Mouse (Mus musculus): ENCODE measurements around the gene Bcar3. TPM values are rescaled to one million over a fixed set of nuclear protein-coding genes. Genes with fewer than 3 reads are reported as not detected.

Gene Bcar3
- polyA plus RNA-seq (2017; shearing (Covaris generic)), result not detected

DNA sequence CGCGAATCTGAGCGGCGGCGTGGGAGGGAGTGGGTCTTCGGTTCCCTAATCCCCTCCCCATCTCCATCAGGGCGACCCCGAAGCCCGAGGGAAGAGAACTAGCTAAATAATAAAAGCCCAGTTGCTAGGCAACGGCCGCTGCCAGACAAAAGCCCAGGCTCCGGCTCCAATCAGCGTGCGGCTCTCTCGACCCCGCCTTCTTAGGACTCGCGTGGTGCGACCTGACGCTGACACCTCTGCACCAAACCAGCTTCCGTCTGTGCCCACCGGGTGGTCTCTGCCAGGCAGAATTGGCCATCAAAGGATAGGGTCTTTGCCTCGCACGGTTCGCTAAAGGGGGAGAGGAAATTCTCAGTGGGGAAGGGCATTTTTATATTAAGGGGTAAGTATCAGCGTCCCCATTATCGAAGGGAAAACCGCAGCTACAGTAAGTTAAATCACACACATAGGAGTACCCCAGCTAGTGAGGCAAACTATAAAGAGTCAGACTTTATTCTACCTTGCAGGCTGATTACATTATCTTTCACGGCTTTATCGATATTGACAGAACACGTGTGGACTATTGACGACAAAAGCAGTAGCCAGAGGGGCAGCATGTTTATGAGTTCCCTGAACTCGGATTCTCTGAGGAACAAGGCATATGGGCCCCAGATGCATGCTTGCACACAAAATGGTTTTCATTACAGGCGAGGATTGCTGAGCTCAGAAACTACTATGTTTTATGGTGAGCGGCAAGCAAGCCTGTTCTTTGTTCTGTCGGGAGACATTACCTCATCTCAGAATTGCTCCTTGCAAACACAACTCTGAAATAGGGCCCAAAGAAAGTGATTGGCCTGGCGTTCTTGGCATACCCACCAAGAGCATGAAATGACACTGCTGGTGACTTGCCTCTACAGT is at the start of gene Bcar3:
Gene Bcar3, plus strand, starts transcription at position 183 of the 897 bp plus-strand sequence.

DNA sequence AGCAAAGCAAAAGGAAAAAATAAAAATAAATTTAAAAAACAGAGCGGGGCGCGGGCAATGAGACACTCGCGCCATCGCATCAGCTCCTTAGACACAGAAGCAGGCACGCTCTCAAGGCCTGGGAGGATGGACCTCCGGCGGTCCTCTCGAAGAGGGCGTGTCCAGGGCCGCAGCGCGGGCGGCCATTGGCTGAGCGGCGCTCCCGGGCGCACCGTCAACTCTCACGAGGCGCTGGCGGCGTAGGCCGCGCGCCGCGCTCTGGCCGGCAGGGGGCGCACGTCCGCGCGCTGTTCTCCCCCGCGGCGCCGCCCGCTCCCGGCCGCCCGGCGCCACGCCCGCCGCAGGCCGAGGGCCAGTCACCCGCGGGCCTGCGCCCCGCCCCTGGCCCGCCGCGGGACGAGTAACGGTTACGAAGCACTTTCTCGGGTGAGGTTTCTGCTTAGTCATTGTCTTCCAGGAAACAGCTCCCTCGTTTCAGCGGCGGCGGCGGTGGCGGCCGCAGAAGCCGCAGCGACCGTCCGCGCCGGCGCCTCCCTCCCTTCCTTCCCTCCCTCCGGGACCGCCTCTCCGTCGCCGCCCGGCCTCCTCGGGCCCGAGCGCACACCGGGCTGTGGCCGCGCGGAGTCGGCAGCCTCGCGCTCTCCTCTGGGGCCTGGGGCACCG is 48.6 kb upstream of the Bcar3 start, which contains the start of gene Gclm:
Gene Gclm, plus strand, starts transcription at position 343 of the 663 bp plus-strand sequence.

GRCm38 (mm10) chr3:122274241-122275024 is 19.5 kb upstream of the Bcar3 start, which contains the start of gene Dnttip2:
Gene Dnttip2, plus strand, starts transcription at chr3:122274388.

Other genes starting within 250 kb of the Bcar3 start
- gene Abca4, start 249.7 kb upstream of the Bcar3 start, polyA plus RNA-seq (2017; shearing (Covaris generic)), result not detected
- 4.9 TPM for gene Gclm, start 48.6 kb upstream of the Bcar3 start, polyA plus RNA-seq (2017; shearing (Covaris generic))
- 112 TPM for gene Dnttip2, start 19.7 kb upstream of the Bcar3 start, polyA plus RNA-seq (2017; shearing (Covaris generic))

Data from CD4-positive, CD25-positive, alpha-beta regulatory T cell, adult 9 weeks (primary cell).